Mouse (Mus musculus) heart, postnatal 0 days (tissue): ENCODE data around the gene Stard13.

ENCODE experiments used
- CTCF ChIP-seq: IDR thresholded peaks from 2 replicates; pipeline ENCODE4 v1.5.1; 2016; ENCODE audit warnings: antibody characterized with exemption, control low read depth, low read depth
- EP300 ChIP-seq: IDR thresholded peaks from 2 replicates; pipeline ENCODE4 v1.6.1; 2016; ENCODE audit warnings: antibody characterized with exemption, low read depth

- no peak for TF ChIP-seq CTCF
- no peak for TF ChIP-seq EP300
Measured at GRCm38 (mm10) chr5:151170168-151170750, 63.4 kb downstream of the Stard13 start.
